Mouse (Mus musculus): ENCODE measurements around the gene Rhbdf1.

The Rhbdf1 gene

DNA sequence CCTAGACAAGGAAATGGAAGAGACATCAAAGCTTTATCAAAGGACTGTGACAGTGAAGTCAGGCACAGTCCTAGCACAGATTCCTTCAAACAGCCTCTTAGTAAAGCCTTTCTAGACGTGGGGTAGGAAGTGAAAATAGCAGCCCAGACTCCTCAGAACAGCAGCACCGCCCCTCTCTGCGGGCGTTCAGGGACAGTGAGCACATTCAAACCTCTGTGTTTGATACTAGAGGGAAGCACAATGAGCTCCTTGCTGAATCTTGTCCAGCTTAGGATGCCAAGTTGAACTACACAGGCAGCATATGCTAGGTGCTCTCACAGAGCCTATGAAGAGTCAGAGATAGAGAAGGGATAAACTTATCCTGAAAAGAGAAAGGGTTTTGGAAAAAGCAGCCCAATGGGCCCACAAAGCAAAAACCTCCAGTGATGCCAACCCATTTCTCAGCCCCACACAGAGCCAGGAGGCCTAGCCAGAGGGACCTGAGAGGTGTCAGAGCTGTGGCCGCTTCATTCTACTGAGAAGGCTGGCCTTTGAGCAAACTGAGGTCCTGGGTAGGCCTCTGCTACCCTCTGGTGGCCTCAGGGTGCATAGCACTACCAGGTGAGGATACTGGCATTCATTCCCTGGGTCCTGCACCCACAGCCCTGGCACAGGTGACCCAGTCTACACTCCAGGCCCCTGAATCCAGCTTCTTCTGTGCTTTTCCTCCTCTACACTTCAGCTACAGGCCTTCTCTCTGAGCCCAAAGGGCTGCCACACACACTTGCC lies 16.2 kb upstream of the Rhbdf1 start:
- peak; percentile 72 for DNase-seq (ENCODE audit: low read depth, low spot score)

DNA sequence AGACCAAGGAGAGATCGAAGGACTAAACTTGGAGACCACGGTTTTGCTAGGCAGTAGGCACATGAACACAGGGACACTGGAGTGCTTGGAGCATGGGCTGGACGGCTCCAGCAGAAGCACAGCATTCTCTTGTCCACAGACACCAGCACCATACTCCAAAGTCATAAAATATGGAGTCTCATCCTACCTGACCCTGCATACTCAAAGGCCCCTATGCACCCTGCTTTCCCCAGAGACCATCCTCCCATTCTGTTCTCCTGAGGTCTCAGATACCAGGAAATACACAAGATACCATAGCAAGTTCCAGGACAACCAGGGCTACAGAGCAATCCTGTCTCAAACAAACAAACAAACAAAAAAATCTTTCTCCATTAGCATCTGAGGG lies 15.3 kb upstream of the Rhbdf1 start:
- DNase-seq (ENCODE audit: low read depth, low spot score): no peak

DNA sequence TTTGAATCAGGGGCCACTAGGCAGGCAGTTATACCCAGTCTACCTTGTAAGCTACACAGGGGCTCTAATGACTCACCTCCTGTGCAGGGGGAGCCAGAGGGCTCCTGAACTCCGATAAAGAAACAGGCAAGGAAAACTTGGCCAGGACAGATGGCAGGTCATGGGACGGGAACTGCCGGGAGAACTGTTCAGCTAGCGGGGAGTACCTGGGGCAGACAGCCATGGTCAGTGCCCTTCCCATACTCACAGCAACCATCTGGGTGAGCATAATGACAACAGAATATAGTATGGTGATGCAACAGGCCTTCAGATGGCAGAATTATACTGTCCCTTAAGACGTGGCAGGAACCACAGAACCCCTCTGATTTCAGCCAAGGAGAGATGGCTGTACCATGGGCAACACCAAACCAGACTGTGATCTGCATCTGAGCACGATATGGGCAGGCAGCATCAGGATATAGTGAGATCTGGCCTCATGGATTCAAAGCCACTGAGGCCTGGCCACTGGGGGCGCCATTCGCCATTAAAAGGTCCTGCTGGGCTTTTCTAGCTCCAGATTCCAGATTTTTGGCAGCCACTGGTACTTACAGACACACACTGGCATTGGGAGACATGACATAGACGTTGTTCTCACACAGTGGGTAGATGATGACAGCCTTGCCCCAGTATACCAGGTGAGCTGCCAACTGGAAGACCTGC lies 14.8 kb upstream of the Rhbdf1 start:
- DNase-seq (ENCODE audit: low read depth, low spot score): peak; percentile 67

DNA sequence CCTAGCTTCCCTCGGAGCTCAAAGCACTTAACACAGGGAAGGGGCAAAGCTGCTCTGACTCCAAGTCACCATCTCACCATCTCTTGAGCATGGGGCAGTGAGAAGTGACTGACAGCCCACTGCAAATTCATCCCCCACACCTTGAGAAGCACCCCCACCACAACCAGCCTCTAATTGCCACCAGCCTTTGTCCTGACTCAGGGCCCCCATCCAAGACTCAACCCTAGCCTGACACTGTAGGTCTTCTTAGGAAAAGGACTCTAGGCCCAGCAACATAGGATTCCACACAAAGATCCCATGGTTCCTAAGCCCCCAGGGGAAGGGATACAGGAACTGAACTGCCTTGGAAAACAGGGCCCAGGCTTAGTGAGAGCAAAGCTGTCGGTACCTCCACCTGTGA lies 14.0 kb upstream of the Rhbdf1 start:
- no peak for DNase-seq (ENCODE audit: low read depth, low spot score)

DNA sequence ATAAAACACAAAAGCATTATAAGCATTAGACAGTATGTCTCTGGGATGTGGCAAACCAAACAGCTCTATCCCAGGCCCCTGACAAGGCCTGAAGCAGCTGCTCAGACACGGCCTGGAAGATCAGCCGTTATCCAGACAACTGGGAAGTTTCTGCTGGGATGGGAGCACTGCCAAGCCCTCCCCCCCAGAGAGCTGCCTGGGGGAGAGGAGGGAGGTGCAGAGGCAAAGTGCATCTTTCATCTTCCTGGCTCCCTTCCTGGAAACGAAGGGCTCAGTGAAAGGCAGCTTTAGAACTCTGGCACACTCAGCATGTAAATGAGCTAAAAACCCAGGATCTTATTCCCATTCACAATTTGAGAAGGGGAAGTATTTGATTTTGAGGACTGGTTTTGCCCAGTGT lies 13.5 kb upstream of the Rhbdf1 start:
- no peak for DNase-seq (ENCODE audit: low read depth, low spot score)

DNA sequence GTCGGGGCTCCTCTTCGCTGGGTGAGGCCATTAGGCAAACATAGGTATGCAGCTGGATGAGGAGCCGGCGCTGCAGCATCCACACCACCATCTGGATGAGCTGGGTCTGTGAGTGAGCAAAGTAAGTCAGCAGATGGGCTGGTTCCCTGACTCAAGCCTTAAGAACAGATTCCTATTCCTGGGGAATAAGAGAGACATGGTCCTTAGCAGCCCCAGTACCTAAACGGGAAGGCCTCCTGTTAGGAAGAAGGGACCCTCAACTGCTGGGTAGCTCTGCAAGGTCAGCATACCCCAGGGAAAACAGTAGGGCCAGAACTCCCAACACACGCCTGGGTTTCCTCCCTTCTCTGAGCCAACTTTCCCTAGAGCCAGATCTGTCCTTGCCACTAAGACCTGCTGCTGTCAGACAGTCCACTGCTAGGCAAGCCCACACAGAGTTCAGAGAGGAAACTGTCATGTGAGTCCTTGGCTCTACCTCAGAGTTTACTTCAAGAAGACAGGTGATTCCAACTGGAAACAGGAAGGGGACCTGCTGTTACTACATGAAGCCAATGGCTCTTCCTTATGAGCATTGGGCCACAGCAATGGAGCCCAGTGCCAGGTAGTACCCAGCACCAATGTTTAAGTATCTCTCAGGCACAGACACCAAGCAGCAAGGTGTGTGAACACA lies 12.9 kb upstream of the Rhbdf1 start:
- no peak for DNase-seq (ENCODE audit: low read depth, low spot score)

DNA sequence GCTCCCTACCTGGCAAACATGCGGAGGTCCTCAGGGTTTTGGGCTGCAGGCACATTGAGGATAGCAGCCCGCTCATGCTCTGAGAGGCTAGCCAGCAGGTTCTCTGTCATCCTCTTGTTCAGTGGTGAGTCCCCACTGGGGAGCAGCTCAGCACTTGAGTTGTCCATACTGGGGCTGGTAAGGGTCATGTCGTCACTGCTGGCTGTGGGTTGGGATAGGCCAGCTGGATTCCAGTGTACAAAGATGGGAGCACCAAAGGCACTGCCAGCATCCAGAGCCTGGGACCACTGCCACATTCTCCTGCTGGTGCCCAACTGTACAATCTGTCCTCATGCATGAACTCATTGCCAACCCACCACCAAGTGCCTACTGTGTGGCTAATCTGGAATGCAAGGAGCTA lies 11.8 kb upstream of the Rhbdf1 start:
- DNase-seq (ENCODE audit: low read depth, low spot score): no peak

DNA sequence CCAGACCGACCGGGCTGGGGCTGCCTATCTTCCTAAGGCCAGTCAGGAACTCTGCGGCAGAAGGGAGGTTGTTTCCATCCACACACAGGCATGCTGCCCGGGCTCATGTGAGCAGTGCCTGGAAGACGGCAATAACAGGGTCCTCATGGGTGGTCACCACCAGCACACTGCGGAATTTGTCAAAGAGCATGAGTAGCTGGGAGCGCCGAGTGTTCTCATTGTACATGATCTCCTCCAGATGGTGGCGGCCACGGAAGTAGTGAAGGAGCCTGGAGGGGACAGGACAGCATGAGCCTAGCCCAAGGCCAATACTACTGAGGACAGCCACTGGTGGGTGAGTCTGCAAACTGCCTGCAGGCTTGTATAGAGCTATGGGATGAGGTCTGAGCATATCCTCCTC lies 10.7 kb upstream of the Rhbdf1 start:
- DNase-seq (ENCODE audit: low read depth, low spot score): no peak

DNA sequence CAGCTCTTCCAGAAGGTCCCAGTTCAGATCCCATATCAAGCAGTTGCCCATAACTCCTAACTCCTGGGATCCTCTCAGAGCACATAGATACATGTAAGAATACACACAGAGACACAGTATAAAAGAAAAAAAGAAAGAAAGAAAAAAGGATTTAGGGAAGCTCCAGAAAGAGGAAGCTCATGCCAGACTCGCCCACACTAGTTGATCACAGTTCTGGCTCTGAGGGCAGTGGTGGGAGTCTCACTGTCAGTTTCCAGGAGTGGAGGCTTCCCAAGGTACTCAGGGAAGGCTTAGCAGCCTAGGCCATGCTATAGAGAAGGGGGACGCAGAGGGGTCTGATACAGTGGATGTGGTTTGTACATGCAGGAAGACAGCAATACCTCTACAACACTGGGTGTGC lies 9.0 kb upstream of the Rhbdf1 start:
- no peak for DNase-seq (ENCODE audit: low read depth, low spot score)

DNA sequence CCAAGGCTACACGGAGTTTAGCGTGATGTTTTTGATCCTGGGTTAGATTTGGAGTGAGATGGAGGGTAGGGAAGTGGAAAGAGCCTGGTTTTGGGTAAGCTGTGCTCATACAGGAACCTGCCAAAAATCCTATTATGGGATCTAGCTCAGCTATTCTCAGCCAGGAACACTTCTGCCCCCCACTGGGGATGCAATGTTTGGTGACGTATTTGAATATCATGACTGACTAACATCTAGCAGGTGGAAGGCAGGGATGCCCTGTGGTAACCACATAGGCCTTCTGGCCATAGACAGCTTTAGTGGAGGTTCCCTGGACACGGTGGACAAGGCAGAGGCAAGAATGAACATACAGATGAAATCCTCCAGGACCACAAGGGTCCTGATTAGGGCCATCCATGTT lies 8.1 kb upstream of the Rhbdf1 start:
- DNase-seq (ENCODE audit: low read depth, low spot score): no peak

DNA sequence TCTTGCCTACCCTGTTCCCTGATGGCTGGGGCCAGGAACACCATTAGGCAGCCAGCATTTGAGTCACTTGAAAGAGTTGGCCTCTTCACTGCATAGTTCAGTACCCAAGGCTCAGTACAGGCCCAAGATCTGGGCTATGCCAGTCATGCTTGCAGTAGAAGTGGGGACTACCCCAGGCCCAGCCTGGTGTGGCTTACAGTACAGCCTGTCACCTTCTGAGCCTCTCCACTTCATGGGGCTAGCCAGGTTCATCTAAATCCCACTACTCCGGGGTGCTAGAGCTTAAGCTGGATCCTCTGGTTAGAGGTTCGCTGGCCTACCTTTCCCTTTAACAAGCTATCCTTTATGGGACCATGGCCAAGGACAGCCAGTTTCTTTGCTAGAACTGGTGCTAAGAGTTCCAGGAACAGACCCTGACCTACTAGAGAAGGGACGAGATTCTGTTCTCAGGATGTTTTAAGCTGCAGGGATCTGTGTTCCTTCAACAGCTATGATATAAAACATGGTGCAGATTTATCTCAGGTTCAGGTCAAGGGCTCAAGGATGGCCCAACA lies 6.3 kb upstream of the Rhbdf1 start:
- DNase-seq (ENCODE audit: low read depth, low spot score): no peak

DNA sequence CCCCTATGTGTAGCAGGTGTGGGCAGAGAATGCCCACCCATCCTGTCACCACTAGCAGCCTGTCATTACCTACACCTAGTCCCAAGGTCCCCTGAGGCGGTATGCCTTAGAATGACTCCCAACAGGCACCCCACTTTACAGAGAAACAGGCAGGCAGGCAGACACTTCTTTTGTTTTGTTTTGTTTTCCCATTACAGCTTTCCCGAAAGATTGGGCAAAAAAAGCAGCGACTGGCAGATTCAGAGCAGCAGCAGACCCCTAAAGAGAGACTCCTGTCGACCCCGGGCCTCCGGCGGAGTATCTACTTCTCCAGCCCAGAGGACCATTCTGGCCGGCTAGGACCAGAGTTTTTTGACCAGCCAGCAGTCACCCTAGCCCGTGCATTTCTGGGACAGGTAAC lies 5.5 kb upstream of the Rhbdf1 start:
- DNase-seq (ENCODE audit: low read depth, low spot score): no peak

DNA sequence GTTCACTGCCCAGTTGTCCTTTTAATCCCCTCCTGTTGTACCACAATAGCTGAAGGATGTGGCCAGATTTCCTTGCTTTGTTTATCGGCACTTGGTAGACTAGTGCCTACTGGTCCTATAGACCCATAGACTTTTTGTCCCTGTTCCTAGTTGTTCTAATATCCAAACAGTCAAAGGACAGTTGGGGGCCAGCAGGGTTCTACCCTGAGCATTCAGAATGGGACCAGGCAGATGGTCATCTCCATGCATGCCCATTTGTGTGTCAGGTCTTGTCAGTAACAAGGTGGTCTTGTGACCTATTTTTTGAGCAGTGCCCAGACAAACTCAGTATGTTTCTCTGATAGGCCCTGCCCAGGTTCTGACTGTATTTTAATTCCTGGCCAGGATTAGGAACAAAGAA lies 4.9 kb upstream of the Rhbdf1 start:
- DNase-seq (ENCODE audit: low read depth, low spot score): no peak

DNA sequence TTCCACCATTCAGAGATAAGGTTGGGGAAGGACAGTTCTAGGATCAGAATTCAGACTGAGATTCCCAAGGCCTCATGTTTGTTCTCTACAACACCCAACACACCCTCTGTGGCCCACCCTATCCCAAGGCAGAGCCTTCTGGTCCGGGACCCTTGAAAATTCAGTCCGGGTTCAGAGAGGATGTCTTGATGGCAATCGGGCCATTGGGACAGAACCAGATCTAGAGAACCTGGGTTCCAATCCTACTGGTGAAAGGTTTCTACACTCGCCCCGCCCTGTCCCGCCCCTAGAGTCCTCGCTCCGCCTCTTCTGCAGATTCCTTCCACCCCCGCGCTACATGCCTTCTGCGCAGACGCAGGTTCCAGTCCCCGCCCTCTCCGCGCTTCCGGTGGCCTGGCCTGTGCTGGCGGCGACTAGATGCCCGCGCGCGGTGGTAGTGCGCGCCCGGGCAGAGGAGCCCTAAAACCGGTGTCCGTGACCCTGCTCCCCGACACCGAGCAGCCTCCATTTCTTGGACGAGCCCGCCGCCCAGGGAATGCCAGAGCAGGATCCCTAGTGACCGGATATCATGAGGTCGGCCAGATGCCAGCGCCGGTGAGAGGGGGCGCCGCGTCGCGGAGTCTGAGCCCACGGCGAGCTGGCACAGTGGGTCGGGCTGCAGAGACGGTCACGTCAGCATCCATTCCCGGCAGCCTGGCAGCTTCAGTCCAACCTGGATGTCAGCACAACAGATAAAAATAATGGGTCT lies 4.2 kb upstream of the Rhbdf1 start, which contains the start of gene Mpg:
Gene Mpg (plus strand): TSS at position 382 of the 748 bp plus-strand sequence.
- peak; percentile 95 for DNase-seq (ENCODE audit: low read depth, low spot score)

DNA sequence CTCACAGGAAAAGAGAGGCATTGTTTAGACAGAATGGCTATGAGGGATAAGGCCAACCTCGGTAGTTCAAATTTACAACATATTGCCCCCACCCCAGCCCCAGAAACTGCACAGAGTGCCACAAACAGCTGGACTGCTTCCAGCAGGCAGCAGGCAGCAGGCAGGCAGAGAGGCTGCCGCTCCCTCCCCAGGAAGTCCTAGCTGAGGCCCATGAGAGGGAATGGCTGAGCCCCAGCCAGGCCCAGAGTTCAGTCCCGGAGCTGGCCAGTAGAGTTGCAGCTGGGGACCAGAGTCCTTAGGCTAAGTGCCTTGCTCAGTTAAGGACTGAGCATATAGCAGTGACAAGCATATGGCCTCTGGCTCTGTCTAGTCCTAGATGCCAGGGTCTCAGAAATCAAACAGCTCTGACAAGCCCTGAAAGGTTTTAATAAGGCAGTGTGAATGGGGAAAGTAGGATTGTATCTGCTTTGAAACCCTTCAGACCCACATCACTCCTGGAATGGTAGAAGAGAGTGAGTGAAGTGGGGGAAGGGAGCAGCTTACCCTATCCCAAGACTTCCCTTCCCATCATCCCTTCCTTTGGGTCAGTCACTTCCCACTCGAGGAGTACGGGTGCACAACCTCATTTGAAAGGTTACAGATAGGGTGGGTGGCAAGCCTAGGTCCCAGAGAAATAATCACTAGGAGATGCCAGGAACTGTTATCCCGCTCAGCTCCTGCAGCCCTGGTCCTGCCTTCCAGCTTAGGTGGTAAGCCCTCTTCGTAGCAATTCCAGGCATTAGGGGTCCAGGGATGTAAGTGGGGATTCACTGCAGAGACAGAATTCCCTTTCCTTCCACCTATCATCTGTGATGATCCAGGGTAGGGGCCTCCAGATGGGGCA lies 3.4 kb upstream of the Rhbdf1 start:
- DNase-seq (ENCODE audit: low read depth, low spot score): no peak

DNA sequence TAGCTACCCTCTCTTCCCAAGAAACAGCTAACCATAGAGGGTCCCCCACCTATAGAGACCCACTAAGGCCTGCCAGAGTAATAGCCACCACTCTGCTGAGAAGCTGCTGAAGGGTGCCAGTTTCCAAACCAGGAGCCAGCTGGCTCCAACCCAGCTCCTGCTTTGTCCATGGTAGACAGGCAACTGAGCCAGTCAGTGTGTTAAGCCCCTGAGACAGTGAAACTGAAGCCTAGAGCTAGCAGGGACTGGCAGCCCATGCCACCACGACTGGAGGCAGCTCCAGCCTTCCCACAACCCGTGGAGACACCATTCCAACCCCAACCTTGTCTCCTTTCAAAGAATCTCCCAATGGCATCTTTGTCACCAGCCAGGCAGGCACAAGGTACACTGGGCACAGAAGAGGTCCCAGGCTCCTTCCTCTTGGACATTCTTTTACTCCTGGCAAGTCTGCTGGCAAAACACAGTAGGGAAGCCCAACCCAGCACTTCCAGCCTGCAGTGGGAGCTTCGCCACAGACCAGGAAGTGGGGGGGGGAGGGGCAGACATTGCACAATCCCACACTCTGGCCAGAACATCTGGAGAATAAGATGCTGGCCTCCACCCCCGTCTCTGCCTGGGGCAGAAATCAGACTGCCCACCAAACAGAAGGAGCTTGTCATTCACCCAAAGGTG lies 2.5 kb upstream of the Rhbdf1 start:
- DNase-seq (ENCODE audit: low read depth, low spot score): no peak

DNA sequence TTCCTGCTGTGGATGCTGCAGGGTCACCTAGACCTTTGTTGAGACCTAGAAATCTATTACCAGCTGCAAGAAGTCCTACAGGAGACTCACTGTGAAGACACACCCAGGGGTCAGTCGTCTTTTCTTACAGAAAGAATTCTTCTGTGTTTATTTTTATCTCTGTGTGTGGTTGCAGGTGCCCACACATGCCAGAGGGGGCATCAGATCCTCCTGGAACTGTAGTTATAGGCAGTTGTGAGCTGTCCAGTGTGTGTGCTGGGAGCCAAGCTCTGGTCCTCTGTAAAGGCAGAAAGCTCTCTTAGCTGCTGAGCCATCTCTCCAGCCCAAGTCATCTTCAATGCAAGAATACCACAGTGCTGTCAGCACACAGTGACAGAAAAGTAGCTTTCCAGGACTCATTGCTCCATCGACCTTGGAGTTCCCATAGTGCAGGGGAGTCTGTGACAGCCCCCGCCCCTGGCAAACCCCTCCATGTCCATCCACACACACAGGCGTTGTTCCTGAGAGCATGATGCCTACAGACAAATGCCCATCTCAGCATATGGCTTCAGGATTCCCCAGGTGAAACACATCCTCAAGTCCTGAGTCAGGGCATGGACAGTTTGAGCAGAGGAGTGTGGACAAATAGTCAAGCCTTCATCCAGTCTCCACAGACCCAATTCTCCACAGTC lies 1.3 kb upstream of the Rhbdf1 start:
- no peak for DNase-seq (ENCODE audit: low read depth, low spot score)

DNA sequence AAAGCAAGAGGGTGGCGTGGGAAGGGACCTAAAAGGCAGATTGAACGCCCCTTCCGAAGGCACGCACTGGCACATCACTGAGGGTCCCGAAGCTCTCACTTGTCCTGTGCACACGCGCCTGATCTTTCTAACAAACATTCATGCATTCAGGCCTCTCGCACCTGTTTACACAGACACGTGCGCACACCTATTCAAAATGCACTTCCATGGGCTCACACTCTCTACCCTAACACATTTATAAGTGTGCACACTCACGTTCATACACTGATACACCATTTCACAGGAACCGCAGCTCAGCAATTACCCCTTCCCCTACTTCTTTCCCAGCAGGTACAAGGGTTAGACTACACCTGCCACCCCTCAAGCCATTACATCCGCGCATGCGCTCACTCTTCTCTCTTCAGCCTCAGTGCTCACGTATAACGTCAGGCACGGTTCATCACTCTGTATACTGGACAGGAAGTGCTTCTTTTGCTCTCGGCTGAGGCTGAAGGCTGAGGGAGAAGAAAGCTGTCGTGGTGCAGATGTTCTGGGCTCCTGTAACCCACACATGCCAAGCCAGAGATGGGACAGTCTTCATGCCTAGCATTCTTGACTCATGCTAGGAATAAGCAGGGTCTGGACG lies 582 bp upstream of the Rhbdf1 start:
- peak; percentile 44 for DNase-seq (ENCODE audit: low read depth, low spot score)
